Mouse (Mus musculus) cerebellum, adult 2 months (tissue): ENCODE data around the gene Hmg20a.

ENCODE experiments used
- CTCF ChIP-seq: fragments of 200-500 bp; IDR thresholded peaks from 2 replicates; pipeline ENCODE4 v1.5.1; 2011; ENCODE audit warnings: low read depth, mild to moderate bottlenecking, control low read depth, low read length, moderate library complexity, borderline replicate concordance; ENCODE audit not compliant: insufficient read depth
- POLR2A ChIP-seq: fragments of 200-500 bp; IDR thresholded peaks from 2 replicates; pipeline ENCODE4 v1.6.1; 2011; ENCODE audit warnings: low read length, control low read depth, borderline replicate concordance; ENCODE audit not compliant: insufficient read depth

GRCm38 (mm10) chr9:56506931-56507681 is 88.7 kb downstream of the Hmg20a start:
- no peak for TF ChIP-seq CTCF
- TF ChIP-seq POLR2A: no peak
